Mouse (Mus musculus): Measurements from ENCODE around the gene Dusp9. TPM values are rescaled to one million over a fixed set of nuclear protein-coding genes. Genes with fewer than 3 reads are reported as not detected.

Dusp9 gene
- polyA plus RNA-seq (2015; fragmentation: Nextera tagmentation; extraction: Ambion mirVana) = 0.35 and 0.46 TPM in 2 replicates

DNA sequence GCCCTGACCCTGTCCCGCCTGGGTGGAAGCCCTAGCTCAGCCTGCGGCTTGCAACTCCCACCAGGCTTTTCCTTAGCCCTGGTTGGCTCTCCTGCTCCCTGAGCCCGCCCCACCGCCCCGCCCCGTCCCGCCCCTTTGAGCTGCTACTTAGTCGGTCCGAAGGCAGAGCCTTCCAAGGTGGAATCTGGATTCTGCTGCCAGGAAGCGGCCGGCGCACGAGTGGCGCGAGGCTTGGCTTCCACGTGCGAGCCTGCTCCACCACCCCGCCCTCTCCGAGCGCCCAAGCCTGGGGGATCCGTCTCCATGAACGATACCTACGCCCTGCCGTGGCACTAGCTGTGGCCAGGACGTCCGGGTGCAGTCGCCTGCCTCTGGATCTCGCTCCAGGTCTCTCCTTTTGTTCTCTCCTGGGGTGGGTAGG lies at the start of gene Dusp9:
Gene Dusp9, plus strand, starts transcription at position 165 of the 421 bp plus-strand sequence.
- DNase-seq (ENCODE audit: low spot score) = peak; percentile 10

DNA sequence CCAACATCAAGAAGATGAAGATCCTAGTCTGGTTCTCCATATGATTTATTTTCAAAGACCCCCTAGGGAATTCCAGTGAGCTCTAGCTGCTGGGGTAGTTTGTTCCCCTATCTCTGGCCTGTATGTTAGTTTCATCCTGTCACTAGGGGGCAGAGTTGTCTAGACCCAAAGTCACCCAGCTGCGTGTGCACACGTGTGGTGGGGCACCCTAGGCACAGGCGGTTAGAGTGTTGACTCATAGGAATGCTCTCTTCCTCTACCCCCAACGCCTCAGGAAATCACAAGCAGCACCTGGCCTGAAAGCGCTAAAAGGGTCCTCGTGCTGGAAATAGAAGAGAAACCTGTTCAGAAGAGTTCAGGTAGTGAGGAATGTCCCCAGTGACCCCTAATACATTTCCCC lies 46.0 kb upstream of the Dusp9 start:
- peak; percentile 86 for DNase-seq (ENCODE audit: low spot score)

DNA sequence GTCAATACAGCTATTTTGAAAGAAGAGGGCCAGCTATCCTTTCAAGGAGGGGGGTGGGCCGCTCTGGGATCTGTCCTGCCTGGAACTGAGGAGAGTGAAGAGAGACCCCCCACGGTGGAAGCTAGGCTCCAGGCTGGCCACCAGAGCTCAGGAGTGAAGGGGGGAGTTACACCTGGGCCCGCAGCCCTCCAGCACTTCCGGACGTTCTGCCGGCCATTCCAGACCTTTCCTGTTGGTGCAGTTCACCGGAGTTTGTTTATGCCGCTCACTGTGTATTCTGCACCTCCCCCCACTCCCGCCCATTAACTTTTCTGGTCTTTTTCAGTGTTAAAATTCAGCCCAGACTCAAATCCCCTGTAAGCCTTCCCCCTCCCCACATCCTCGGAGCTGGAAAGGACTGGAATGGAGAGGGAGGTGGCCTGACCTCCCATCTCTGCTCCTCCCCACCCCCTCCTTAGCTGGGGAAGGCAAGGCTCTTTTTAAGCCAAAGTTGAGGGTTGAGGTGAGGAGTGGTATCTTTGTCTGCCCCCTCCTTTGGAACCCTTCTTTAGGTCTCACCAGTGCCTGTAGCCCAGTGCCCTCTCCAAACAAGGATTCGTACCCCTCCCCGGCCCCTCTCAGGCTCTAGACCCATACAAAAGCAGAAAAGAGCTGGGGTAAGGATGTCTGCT lies 44.6 kb upstream of the Dusp9 start:
- no peak for DNase-seq (ENCODE audit: low spot score)

GRCm38 (mm10) chrX:73595297-73595938 lies 43.8 kb upstream of the Dusp9 start:
- no peak for DNase-seq (ENCODE audit: low spot score)

- DNase-seq (ENCODE audit: low spot score) = no peak
Measured at GRCm38 (mm10) chrX:73601456-73601855, 37.8 kb upstream of the Dusp9 start.

- DNase-seq (ENCODE audit: low spot score) = no peak
Measured at GRCm38 (mm10) chrX:73613665-73614064, 25.6 kb upstream of the Dusp9 start.

DNA sequence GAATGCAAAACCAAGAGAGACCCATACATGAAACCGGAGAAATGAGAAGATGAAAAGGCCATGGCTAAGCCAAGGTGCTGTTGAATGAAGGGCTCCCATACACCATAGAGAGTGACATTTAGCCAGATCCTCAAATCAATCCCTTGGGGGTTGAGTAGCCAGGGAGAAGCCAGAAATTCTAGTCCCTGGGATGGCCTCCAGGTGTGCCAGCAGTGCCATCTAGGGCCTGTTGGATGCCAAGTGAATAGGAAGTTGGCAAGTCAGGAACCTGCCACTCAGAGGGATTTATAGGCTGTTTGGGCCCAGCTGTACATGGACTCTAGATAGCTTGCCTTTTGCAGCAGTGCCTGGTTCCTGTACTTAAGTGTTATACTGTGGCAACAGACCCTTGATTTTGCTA lies 23.3 kb upstream of the Dusp9 start:
- no peak for DNase-seq (ENCODE audit: low spot score)

DNA sequence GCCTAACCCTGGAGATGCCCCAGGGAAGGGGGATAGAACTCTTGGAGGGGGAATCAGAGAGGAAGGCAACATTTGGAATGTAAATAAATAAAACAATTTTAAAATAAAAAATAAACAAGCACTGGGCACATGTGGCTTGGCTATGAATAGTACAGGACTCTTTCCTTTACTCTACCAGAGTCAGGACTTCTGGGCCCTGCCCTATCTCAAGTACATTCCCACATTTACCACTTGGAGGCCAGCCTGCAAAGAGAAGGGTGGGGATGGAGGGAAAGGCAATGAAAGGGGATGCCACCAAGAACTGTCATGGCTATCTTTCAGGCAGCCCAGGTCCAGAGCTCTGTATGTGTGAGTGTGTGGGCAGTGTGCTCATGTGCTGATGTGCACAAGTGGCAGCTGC lies 19.8 kb upstream of the Dusp9 start:
- DNase-seq (ENCODE audit: low spot score) = no peak

- no peak for DNase-seq (ENCODE audit: low spot score)
Measured at GRCm38 (mm10) chrX:73619890-73620289, 19.3 kb upstream of the Dusp9 start.

DNA sequence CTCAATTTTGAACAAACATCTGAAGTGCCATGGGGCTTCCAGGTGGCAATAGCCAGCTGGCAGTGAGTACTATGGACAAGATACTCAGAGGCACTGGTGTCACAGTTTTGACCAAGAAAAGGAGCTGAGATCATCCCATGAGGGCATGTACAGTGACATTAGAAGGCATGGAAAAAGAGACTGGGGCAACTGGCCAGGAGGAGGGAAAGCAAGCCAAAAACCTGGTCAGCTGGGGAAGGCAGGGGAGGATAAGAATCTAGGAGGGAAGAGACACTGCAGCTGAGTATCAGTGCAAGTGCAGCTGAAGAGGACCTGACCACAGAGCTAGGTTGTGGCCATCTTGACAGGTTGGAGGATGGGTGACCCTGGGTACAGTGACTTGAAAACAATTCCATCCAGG lies 12.2 kb upstream of the Dusp9 start:
- no peak for DNase-seq (ENCODE audit: low spot score)

DNA sequence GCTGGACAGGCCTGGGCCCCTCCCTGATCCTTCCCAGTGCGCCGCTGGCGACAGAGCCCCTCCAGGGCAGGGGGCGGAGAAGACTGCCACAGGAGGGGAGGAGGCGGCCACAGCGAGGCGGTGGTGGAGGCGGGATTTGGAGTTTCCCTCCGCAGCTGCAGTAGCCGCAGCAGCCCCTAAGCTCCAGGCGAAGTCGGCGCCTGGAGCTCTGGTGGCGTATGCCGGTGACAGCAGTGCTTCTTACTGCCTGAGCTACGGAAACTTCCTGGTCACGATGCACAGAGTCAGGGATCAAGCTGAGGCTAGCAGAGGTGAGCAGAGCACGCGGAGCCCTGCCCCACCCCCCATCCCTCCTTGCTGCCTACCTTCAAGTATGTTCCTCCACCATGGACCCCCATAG lies 3.8 kb upstream of the Dusp9 start:
- peak; percentile 13 for DNase-seq (ENCODE audit: low spot score)

- no peak for DNase-seq (ENCODE audit: low spot score)
Measured at GRCm38 (mm10) chrX:73637415-73637814, 1.8 kb upstream of the Dusp9 start.

GRCm38 (mm10) chrX:73639901-73640469 lies 766 bp downstream of the Dusp9 start:
- no peak for DNase-seq (ENCODE audit: low spot score)

DNA sequence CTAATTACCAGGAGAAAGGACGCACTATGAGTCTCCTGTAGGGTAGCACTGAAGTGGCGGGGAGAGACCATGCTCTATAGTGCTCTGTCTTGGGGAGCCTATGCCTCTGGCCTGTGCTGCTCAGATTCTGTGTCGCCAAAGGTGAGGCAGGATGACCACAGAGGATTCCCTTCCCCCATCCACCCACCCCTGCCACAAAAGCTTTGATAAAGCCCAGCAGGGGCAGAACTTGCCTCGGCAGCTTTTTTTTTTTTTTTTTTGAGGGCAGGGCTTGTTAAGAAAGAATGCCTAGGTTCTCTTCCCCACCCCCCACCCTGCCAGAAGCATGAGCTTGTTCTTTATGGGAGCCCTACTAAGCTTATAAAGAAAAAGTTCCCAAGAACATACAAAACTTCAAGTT lies 5.9 kb downstream of the Dusp9 start:
- DNase-seq (ENCODE audit: low spot score) = no peak

GRCm38 (mm10) chrX:73650869-73651268 lies 11.7 kb downstream of the Dusp9 start:
- DNase-seq (ENCODE audit: low spot score) = no peak

- DNase-seq (ENCODE audit: low spot score) = no peak
Measured at GRCm38 (mm10) chrX:73653392-73653791, 14.2 kb downstream of the Dusp9 start.

DNA sequence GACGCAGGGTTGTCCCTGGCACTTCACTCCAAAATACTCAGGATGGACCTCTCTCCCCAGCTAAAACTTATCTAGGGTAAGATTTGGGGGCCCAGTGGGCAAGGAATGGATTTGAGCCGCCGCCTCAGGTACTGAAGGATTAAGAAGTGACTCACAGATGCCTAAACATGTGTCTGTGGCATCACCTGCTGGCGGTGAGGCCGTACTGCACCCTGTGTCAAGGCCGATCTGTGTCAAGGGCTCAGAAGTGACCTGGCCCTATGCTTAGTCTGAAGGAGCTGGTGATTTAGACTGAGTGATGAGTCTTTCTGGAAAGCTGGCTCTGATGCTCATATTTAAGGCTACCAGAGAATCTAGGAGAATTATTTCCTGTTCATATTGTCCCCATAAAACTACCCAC lies 15.0 kb downstream of the Dusp9 start:
- DNase-seq (ENCODE audit: low spot score) = peak; percentile 70

DNA sequence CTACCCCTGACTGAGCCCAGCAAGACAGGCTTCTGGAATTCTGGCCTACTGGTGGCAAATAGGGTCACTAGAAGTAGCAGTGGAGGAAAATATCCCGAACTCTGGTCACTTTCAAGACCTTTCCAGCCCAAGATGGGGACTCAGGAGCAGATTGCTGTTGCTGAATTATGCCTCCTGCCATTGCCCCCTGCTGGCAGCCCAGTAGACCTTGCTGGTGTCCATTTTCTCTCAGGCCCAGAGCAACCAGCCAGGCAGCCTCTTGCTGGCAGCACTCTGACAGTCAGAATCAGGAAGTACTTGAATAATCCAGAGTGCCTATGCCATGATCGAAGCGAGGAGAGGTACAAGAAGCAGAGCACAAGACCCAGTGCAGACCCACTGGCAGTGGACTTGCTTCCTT lies 16.3 kb downstream of the Dusp9 start:
- DNase-seq (ENCODE audit: low spot score) = peak; percentile 47

DNA sequence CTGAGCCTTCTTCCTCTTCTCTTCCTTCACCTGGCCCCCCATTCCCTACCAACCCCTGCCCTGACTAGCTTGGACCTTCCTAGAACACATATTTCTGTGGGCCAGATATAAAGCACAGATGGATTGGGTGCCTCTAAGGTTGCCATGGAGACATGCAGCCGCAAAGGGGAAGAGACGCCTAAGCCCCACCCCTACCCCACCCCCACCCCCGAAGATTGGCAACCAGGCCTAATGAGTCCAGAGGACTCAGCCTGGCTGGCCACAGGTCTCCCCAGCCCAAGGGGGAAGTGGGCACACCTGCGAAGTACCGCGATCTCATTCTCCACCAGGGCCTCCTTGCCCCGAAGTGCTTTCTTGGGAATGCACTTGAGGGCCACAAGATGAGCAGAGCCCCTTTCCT lies 19.2 kb downstream of the Dusp9 start:
- DNase-seq (ENCODE audit: low spot score) = no peak

DNA sequence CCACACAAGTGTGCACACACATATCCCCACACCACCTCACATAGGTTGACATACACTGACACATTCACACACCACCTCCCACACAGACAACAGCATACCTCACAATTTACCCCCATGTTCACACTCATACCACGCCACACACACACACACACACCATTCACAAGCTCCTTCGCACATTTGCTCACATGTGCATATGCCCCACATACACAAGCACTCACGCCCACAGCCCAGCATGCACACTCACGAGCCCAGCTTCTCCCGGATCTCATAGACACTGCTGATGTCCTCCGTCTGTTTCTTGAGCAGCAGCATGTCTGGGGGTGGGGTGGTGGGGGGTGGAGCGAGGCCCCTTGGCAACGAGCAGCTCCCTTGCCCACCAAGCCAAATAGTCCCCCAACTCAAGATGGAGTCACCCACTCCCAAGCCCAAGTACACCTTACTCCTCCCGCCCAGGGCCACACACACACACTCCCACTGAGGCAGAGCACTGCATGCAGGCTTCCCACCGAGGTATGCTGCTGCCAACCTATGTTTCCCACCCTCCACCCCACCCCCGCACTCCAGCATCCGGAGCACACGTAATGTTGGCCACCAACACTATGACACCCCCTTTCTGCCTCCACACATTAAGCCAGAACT lies 19.8 kb downstream of the Dusp9 start:
- DNase-seq (ENCODE audit: low spot score) = peak; percentile 7

DNA sequence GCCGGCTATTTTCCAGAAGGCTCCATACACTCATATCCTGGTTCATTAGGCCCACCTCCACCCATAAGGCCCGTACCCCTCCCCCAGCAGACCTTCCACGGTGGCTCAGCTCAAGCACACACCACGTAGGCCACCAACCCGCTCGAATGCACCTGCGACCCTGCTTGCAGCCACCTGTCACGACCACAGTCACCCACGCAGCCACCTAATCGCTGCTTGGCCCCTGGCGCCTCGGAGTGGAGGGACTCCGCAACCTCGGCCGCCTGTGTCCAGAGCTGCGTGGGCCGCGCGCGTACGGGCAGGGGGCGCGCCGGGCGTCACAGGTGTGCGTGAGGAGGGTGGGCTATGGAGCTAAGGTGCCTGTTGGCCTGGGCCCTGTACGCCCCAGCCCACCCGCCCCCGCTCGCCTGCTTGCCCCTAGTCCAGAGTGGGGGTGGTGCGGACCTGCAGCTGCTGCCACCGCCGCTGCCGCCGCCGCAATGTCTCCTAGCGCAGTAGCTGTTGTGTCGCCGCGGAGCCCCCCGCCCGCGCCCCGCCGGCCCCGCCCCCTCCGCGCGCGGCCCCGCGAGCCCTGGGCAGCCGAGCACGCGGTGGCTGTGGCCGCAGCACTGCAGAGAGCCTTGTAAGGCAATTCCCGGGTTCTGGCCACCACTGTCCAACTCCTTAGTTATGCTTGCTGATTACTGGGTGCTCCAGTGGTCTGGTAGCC lies 20.5 kb downstream of the Dusp9 start, which contains the start of gene Pnck:
Gene Pnck, minus strand, starts transcription at position 543 of the 709 bp plus-strand sequence.
- peak; percentile 7 for DNase-seq (ENCODE audit: low spot score)

DNA sequence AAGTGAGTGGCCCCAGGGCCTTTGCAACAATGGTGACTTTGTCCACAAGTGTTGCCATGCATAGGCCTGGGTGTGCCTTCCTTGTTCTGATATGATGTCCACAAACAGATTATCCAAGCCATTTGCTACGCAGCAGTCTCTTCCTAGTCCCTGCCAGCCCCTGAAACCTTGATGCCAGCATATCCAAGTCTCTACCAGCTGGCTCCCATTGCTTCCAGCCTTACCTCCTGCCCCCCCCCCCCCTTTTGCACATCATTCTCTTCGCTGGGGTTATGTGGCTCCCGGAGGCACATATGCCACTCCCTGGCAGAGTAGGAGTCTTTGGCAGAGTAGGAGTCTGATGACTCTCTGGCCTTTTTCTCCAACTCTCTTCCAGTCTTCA lies 21.1 kb downstream of the Dusp9 start:
- DNase-seq (ENCODE audit: low spot score) = no peak

All from thymus, postnatal 0 days (tissue).